Mouse (Mus musculus) adrenal gland, postnatal 14 days (tissue): ENCODE results near the gene Gm12216. TPM values are rescaled to one million over a fixed set of nuclear protein-coding genes. Genes with fewer than 3 reads are reported as not detected.

Experiments used
- DNase-seq: peaks from one replicate; pipeline ENCODE4 v3.0.0; 2021; ENCODE audit warnings: mixed read lengths
- total RNA-seq: library from RNA; stranded (reverse); gene quantifications from 2 replicates; pipeline ENCODE4 v1.2.3, GENCODE M21; 2021

The Gm12216 gene
- total RNA-seq, 1 experiment from 2014 or later, result 4.6 TPM

- peak; percentile 91 for DNase-seq
Observed at GRCm38 (mm10) chr11:53770125-53770791, 88.8 kb downstream of the Gm12216 start.

- DNase-seq, result peak; percentile 97
Observed at GRCm38 (mm10) chr11:53769760-53770124, 89.3 kb downstream of the Gm12216 start, which contains the start of gene Irf1. Irf1 (plus strand) TSS chr11:53770014.

DNA sequence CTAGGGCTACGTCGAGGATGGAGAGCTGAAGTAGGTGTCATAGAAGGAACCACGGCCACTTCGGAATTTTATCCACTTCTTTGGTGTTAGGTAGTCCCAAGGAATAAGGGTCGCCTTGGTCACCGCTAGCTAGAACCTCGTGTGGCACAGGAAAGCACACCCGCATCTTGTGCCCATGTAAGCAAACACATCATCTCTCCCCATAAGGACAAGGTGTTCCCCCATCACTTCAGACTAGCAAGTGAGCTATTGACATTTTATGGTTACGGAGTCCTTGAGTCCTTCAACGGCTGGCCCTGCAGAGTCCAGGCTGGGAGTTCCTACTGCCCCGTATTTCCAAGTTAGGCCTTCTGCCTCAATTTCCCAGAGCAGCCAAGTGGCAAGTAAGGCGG lies 89.9 kb downstream of the Gm12216 start:
- no peak for DNase-seq

- no peak for DNase-seq
Observed at GRCm38 (mm10) chr11:53768422-53769184, 90.5 kb downstream of the Gm12216 start.

DNA sequence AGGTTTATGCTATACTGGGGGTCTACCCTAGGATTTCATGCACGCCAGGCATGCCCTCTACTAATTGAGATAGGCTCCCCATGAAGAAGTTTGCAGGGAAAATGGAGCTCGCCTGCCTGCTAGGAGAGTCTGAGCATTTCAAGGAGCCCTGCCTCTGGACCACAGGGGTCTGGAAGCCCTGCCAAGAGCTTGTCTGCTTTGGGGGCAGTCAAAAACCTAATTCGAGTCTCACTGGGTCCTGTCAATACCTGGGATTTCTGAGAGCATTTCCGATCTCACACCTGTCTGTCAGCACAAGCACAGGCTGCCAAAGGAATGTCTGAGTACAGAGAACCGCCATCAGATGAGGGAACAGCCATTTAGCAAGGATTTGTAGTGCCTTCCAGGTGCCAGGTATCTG lies 94.5 kb downstream of the Gm12216 start:
- no peak for DNase-seq

DNA sequence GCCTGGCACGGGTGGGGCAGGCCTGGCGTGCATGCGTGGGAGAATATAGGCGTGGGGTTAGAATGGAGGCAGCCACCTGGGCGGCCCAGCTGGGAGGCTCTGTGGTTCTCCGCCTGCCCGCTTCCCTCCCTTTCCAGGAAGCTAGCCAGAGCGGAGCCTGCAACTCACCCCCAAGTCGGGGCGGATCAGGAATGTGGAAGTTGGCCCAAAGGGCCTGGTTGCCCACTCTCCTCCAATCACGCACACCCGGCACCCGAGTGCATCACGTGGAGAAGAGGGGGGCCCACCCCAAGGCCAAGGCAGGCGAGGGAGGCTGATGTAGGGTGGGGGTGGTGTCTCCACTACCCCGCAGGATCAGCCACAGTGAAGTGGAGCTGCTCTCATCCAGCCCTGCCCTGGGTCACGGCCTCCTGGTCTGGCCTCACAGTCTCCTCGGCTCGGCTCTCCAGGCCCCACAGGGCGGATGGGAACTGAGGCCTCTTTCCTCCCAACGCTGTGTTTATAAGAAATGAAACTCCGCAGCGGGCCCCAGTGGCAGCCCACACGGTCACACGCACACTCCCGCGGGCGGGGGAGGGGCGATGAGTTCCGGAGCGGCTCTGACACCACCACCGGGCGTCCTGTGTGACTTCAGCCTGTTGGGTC lies 95.4 kb downstream of the Gm12216 start:
- peak; percentile 97 for DNase-seq

DNA sequence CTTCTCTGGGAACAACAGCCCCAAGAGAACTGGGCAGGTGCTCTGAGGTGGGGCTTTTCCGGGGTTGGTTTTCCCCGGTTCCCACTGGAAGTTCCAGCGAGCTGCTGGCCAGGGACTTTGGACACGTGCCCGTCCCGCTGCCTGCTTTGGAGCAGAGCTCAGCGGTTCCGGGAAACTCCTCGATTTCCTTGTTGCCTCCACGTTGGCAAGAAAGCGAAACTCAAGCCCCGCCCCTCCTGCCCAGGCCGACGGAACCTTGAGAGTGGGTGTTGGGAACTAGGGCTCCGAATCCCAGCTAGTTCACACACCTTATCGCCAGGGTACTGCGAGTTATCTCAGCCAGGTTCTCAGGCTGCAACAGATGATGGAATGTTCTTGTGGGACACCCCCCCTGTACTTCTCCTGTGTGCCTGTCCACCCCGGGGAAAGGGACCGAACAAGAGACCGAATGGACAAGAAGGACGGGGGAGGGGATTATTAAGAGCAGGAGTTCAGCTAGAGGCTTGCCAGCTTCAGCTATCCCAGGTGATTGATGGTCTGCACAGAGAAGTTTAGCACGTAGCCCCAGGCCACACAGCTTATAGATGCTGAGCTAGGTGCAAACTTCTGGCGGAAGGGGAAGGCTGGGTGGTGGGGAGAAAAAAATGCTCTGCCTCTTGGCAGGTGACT lies 96.1 kb downstream of the Gm12216 start:
- peak; percentile 96 for DNase-seq

DNA sequence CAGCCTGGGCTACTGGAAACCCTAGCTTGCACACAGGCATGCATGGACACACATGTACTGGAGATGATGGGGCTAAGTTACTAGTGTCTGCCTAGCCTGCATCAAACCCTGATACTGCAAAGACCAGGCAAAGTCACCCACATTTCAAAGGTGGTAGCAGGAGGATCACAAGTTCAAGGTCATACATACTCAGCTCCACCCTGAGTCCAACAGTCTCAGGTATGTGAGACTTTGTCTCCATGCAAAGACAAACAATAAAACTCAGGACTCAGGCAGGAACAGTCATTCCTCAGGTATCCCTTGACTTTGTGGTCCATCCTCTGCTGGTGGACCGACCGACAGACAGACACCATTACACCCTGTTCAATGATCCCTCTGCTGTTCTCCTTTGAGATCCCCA lies 96.6 kb downstream of the Gm12216 start:
- DNase-seq, result no peak

DNA sequence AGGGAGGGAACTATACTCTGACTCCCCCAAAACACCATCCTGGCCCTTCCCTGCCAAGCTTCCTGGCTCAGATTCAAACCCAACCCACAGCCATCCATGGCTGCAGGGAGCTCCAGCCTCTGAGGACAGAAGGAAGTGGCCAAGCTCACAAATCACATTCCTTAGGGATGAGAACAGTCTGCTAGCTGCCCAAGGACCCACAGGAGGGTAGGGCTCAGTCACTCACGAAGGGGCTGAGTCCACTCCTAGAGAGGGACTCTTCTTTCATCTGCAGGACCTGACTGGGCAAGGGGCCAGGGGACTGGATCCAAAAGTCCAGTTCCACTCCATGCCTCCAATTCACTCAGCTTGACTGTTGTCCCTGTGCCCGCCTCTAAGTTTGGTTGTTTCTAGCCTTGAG lies 97.2 kb downstream of the Gm12216 start:
- DNase-seq, result peak; percentile 96

GRCm38 (mm10) chr11:53761284-53761683 lies 97.8 kb downstream of the Gm12216 start:
- peak; percentile 54 for DNase-seq

GRCm38 (mm10) chr11:53759545-53760406 lies 99.3 kb downstream of the Gm12216 start:
- no peak for DNase-seq

DNA sequence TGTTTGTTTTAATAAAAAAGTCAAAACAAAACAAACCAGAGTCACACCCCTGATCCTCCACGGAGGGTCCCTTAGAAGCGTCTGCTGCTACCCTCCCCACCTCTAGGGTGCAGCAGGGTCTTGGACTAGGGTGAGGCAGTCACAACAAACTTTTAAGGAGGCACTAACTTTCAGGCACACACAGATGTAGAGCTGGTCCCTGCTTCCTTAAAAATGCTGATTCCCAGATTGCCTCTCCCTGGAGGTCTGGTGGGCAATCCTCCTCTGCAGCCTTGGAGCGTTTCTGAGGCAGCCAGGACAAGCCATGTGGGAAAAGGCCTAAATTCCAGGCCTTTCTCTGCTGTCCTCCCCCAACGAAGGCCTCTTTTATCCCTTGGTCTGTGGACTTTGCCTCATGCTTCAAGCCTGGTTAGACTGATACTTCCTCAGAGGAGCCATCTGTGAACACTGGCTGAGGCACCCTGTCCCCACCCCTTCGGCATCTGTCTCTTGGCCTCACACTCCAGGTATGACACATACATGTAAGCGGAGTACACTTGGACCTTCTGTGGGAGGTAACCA lies 100.2 kb downstream of the Gm12216 start:
- DNase-seq, result peak; percentile 27

GRCm38 (mm10) chr11:53758033-53758432 lies 101.0 kb downstream of the Gm12216 start:
- DNase-seq, result peak; percentile 50

DNA sequence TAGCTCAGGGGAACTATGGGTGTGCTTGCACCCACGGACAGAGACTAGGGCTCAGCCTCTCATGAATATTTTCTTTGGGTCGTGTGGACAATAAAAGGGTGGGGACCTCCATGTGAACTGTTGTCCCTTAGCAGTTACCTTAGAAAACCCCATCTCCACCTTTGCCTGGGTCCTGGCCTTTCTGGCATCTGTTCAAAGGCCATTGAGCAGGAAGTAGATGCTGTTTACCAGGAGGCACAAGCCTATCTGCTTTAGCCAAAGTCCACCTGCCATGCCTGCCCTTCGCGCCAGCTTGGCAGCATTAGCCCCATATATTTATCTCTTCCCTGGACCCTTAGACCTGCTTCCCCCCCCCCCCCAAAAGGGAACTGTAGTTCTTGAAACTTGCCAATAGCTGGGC lies 101.4 kb downstream of the Gm12216 start:
- no peak for DNase-seq

GRCm38 (mm10) chr11:53755011-53755595 lies 104.0 kb downstream of the Gm12216 start:
- no peak for DNase-seq

GRCm38 (mm10) chr11:53749716-53750352 lies 109.2 kb downstream of the Gm12216 start:
- DNase-seq, result no peak

GRCm38 (mm10) chr11:53749306-53749705 lies 109.8 kb downstream of the Gm12216 start:
- no peak for DNase-seq

DNA sequence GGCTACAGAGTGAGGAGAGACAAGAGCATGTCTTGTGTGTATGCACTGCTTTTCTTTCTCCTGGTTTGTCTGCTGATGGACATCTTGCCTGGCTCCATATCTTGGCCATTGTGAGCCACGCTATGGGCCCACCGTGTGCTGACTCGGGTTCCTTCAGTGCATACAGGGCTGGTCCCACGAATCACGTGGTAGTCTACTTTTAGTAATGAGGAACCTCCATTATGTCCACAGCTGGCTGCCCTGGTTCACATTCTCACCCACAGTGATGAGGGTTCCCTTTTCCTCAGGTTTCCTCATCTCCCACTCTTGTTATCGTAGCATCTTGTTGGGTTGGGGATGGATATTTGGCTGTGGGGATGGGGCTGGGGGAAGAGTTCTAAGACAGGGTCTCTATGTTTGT lies 110.4 kb downstream of the Gm12216 start:
- DNase-seq, result no peak

- DNase-seq, result no peak
Observed at GRCm38 (mm10) chr11:53747985-53748384, 111.1 kb downstream of the Gm12216 start.

GRCm38 (mm10) chr11:53745260-53745659 lies 113.8 kb downstream of the Gm12216 start:
- DNase-seq, result no peak
